Mouse (Mus musculus) thymus, adult 2 months (tissue): ENCODE measurements around the gene Mfsd4b3.

Source experiments
- CTCF ChIP-seq: fragments of 200-500 bp; IDR thresholded peaks from 2 replicates; pipeline ENCODE4 v1.5.1; 2012; ENCODE audit warnings: mild to moderate bottlenecking, control low read depth, low read length, moderate library complexity, borderline replicate concordance; ENCODE audit not compliant: control insufficient read depth, poor library complexity, insufficient read depth; ENCODE audit errors: extremely low read depth
- POLR2A ChIP-seq: fragments of 200-500 bp; IDR thresholded peaks from 2 replicates; pipeline ENCODE4 v1.6.1; 2012; ENCODE audit warnings: mild to moderate bottlenecking, low read length, control low read depth, moderate library complexity; ENCODE audit not compliant: control insufficient read depth, poor library complexity, insufficient read depth; ENCODE audit errors: extremely low read depth

GRCm38 (mm10) chr10:39991155-39991554 lies 31.2 kb upstream of the Mfsd4b3 start:
- no peak for TF ChIP-seq CTCF
- TF ChIP-seq POLR2A: no peak
